Mouse (Mus musculus): Measurements from ENCODE around the gene Fggy.

- no peak for TF ChIP-seq POLR2AphosphoS5 (IDR thresholded peaks at IDR 0.05; ENCODE audit: borderline replicate concordance, low read depth, low read length)
- TF ChIP-seq GABPA (IDR thresholded peaks at IDR 0.05; ENCODE audit: low read depth, low read length), result no peak
- TF ChIP-seq CTCF (IDR thresholded peaks at IDR 0.05 in 2 of 3, conservative IDR thresholded peaks at IDR 0.05 in 1 of 3; ENCODE audit: control insufficient read depth in 1 of 3, insufficient read depth in 1 of 3, low read depth in 2 of 3, low read length in 3 of 3, poor library complexity in 1 of 3, severe bottlenecking in 1 of 3), result no peak
- no peak for TF ChIP-seq MAZ (IDR thresholded peaks at IDR 0.05; ENCODE audit: low read depth, low read length)
- TF ChIP-seq HCFC1 (IDR thresholded peaks at IDR 0.05; ENCODE audit: low read depth, low read length), result no peak
- no peak for TF ChIP-seq SMC3 (IDR thresholded peaks at IDR 0.05; ENCODE audit: low read depth, low read length)
- no peak for TF ChIP-seq ELF1 (IDR thresholded peaks at IDR 0.05; ENCODE audit: low read depth, low read length)
- no peak for TF ChIP-seq USF1 (IDR thresholded peaks at IDR 0.05; ENCODE audit: low read depth, low read length)
- no peak for TF ChIP-seq USF2 (IDR thresholded peaks at IDR 0.05; ENCODE audit: borderline replicate concordance in 1 of 2, insufficient read depth in 1 of 2, low read depth in 1 of 2, low read length in 2 of 2)
- no peak for TF ChIP-seq MYB (IDR thresholded peaks at IDR 0.05; ENCODE audit: low read depth, low read length)
- no peak for TF ChIP-seq MAX (IDR thresholded peaks at IDR 0.05; ENCODE audit: low read length)
- no peak for TF ChIP-seq POLR2AphosphoS2 (IDR thresholded peaks at IDR 0.05; ENCODE audit: low read length)
- TF ChIP-seq EP300 (IDR thresholded peaks at IDR 0.05; ENCODE audit: low read depth in 1 of 2, low read length in 2 of 2), result no peak
These were observed 15.1 kb upstream of the Fggy start for GRCm38 (mm10) chr4:95542039-95542790.
